Mouse (Mus musculus): ENCODE results near the gene Dhrs2.

- TF ChIP-seq POLR2A (IDR thresholded peaks at IDR 0.05; ENCODE audit: extremely low read depth, insufficient read depth, low read length) (no peak), CTCF (IDR thresholded peaks at IDR 0.05; ENCODE audit: low read depth, low read length) (no peak)
Observed at GRCm38 (mm10) chr14:55174164-55174563, 47.6 kb upstream of the Dhrs2 start.
